Comparison of ENCODE assay signal across 9 mouse cellular contexts in the genomic region with DNA sequence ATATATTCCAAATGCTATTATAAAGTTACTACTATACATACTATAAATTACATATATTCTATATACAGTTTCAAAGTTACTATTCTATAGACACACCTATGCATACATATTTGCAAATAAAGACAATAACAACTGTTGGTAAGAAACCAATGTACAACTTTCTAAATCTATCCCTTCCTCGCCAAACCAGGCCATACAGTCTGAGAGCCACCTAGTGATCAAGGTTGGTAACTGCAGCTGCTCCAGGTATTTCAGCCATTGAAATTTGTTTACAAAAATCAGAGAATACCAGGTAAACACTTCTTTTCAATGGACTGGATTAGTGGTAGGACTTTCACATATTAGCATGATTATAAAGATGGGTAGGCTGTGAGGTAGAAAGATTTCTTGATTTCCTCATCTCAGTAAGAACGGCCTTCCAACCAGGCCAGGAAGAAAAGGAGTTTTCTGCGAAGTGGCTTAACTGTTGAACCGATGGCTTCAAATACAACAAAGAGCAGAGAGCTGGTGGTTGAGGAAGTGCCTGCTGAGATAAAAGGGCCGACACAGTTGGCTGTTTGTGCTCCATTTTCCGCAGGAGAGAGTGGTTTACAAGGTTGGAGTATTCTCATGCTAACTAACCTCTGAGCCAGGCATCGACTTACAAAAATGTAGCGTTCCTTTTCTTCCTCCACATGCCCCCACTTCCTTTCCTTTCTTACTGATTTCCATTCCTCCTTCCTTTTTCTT. TPM values are rescaled to one million over a fixed set of nuclear protein-coding genes. Genes with fewer than 3 reads are reported as not detected.
DNase-seq lines count a peak whose midpoint lies in the region; TF ChIP-seq lines count a peak whose summit lies in the region.
"Had no signal": no experiment of that assay in that cellular context is flagged by ENCODE, and none has a peak within 500 bp of the region (broad histone marks: within the 10 kb centered on the region; RNA-seq: fewer than 3 reads in every experiment).

No protein-coding gene starts in this region.

- peak; percentile 68 for TF ChIP-seq CTCF in cerebellum, adult 2 months (IDR thresholded peaks at IDR 0.05; ENCODE audit: borderline replicate concordance, insufficient read depth, low read depth, low read length)
- peak; percentile 73; the same call in 1 of the 2 replicates for TF ChIP-seq CTCF in brain, embryonic 14.5 days (IDR thresholded peaks at IDR 0.05; ENCODE audit: borderline replicate concordance, extremely low read depth, insufficient read depth, insufficient read length)

- peak; percentile 41 to 63 for DNase-seq in cerebellum, adult 2 months
- DNase-seq in cerebellum, adult 11-12 months = no peak
- DNase-seq in A20 (ENCODE audit: low read depth, low spot score) = peak; percentile 42
- peak; percentile 61 for DNase-seq in brain, embryonic 14.5 days (ENCODE audit: low read depth)
- peak; percentile 55 for DNase-seq in forelimb bud, embryonic 11.5 days (ENCODE audit: low read depth, low spot score)
- DNase-seq in limb, embryonic 10.5 days (ENCODE audit: low spot score) = no peak
- peak; percentile 56 for DNase-seq in retina, postnatal 1 day
- DNase-seq in spleen, postnatal 36 days (ENCODE audit: low spot score in 2 of 2) = no peak

- no peaks in the 10 kb centered on the region for H3K4me1 ChIP-seq in cerebellum, adult 2 months (ENCODE audit: control insufficient read depth, insufficient read depth, low read length)
- H3K4me1 ChIP-seq in limb, embryonic 10.5 days = peaks cover 15% of the 10 kb centered on the region

- H3K27me3 ChIP-seq in cerebellum, adult 2 months (ENCODE audit: control insufficient read depth, insufficient read depth, low read length) = no peaks in the 10 kb centered on the region
- no peaks in the 10 kb centered on the region for H3K27me3 ChIP-seq in limb, embryonic 10.5 days (ENCODE audit: low read depth, poor library complexity, severe bottlenecking)

- no peak overlapping the region for H3K27ac ChIP-seq in cerebellum, adult 2 months (ENCODE audit: insufficient read depth, low read length)
- H3K27ac ChIP-seq in limb, embryonic 10.5 days = peak overlapping the region; percentile 74

- no peak for TF ChIP-seq POLR2A in cerebellum, adult 2 months (IDR thresholded peaks at IDR 0.05; ENCODE audit: borderline replicate concordance, insufficient read depth, low read length)
- no peak for TF ChIP-seq POLR2A in brain, embryonic 14.5 days (IDR thresholded peaks at IDR 0.05; ENCODE audit: borderline replicate concordance, extremely low read depth, insufficient read depth, insufficient read length, poor library complexity, severe bottlenecking)

- no peak overlapping the region for H3K4me3 ChIP-seq in cerebellum, adult 2 months (replicated peaks; ENCODE audit: insufficient read depth, low read depth, low read length)
- H3K4me3 ChIP-seq in limb, embryonic 10.5 days = 0 out of 2 replicates have a peak overlapping the region, but pooled peaks have one; percentile 9

- H3K36me3 ChIP-seq in limb, embryonic 10.5 days = no peaks in the 10 kb centered on the region

- WGBS in cerebellum, adult 2 months = 22% methylated on average over 8 of the region's 8 CpGs
- 9% methylated on average over 8 of the region's 8 CpGs for WGBS in limb, embryonic 10.5 days

- H3K9me3 ChIP-seq in limb, embryonic 10.5 days (replicated peaks) = no peaks in the 10 kb centered on the region

RNA-seq across cellular contexts. Expression of gene Epha1, which starts 7.5 kb away (rescaled TPM):
- polyA plus RNA-seq in cerebellum, adult 2 months (2012; rRNA removed) = 0.43 and 0.46 TPM in 2 replicates
- 1.2 and 1.3 TPM in 2 replicates for polyA plus RNA-seq in brain, embryonic 14.5 days (2012; rRNA removed)
- polyA plus RNA-seq in limb, embryonic 10.5 days (2016; fragmentation: Nextera tagmentation; extraction: Ambion mirVana) = 7.2 and 7.7 TPM in 2 replicates

RNA-seq across cellular contexts. Expression of gene Tas2r143, which starts 19.5 kb away (rescaled TPM):
- 0.33 and 1.0 TPM in 2 replicates for polyA plus RNA-seq in cerebellum, adult 2 months (2012; rRNA removed)
- 0.16 and 0.29 TPM in 2 replicates for polyA plus RNA-seq in brain, embryonic 14.5 days (2012; rRNA removed)
- polyA plus RNA-seq in limb, embryonic 10.5 days (2016; fragmentation: Nextera tagmentation; extraction: Ambion mirVana) = not detected in 2 replicates
- polyA plus RNA-seq: stomach, embryonic 14.5 days had no signal

RNA-seq across cellular contexts. Expression of gene Tas2r135, which starts 24.7 kb away (rescaled TPM):
- polyA plus RNA-seq in cerebellum, adult 2 months (2012; rRNA removed) = 0.72 and 0.84 TPM in 2 replicates
- polyA plus RNA-seq in brain, embryonic 14.5 days (2012; rRNA removed) = 0.07 TPM in 1 of 2 replicates, not detected in the other
- polyA plus RNA-seq in limb, embryonic 10.5 days (2016; fragmentation: Nextera tagmentation; extraction: Ambion mirVana) = not detected in 2 replicates
- polyA plus RNA-seq: stomach, embryonic 14.5 days had no signal

RNA-seq across cellular contexts. Expression of gene Zyx, which starts 31.1 kb away (rescaled TPM):
- polyA plus RNA-seq in cerebellum, adult 2 months (2012; rRNA removed) = 123 and 129 TPM in 2 replicates
- polyA plus RNA-seq in brain, embryonic 14.5 days (2012; rRNA removed) = 59.5 and 76.3 TPM in 2 replicates
- 115 and 126 TPM in 2 replicates for polyA plus RNA-seq in limb, embryonic 10.5 days (2016; fragmentation: Nextera tagmentation; extraction: Ambion mirVana)

RNA-seq across cellular contexts. Expression of gene Tas2r126, which starts 53.8 kb away (rescaled TPM):
- polyA plus RNA-seq in cerebellum, adult 2 months (2012; rRNA removed) = 0.19 and 0.20 TPM in 2 replicates
- polyA plus RNA-seq in brain, embryonic 14.5 days (2012; rRNA removed) = 0.10 TPM in 1 of 2 replicates, not detected in the other
- polyA plus RNA-seq in limb, embryonic 10.5 days (2016; fragmentation: Nextera tagmentation; extraction: Ambion mirVana) = not detected in 2 replicates
- polyA plus RNA-seq: stomach, embryonic 14.5 days had no signal

Comparison
In these comparisons a context has a peak if more than half of its experiments do, and no peak if none do; other contexts are left out.
1. DNase-seq: peak in cerebellum, adult 2 months (2 of 2), A20 (single experiment), brain, embryonic 14.5 days (single experiment), forelimb bud, embryonic 11.5 days (single experiment) and retina, postnatal 1 day (single experiment); none in cerebellum, adult 11-12 months (single experiment), limb, embryonic 10.5 days (single experiment) and spleen, postnatal 36 days (0 of 2).